In genomic region chr11:11758883-11759282, GRCm38 (mm10) we compare ENCODE assay signal across 19 mouse cellular contexts.
"Had no signal": no experiment of that assay in that cellular context is flagged by ENCODE, and none has a peak within 500 bp of the region (broad histone marks: within the 10 kb centered on the region; RNA-seq: fewer than 3 reads in every experiment).

No protein-coding gene starts in this region.

- H3K27me3 ChIP-seq: limb, embryonic 13.5 days; liver, embryonic 13.5 days; midbrain, embryonic 12.5 days; neural tube, embryonic 12.5 days; neural tube, embryonic 15.5 days; stomach, embryonic 15.5 days had no signal

- H3K27ac ChIP-seq: limb, embryonic 10.5 days; limb, embryonic 13.5 days; liver, embryonic 13.5 days; midbrain, embryonic 12.5 days; neural tube, embryonic 12.5 days; neural tube, embryonic 15.5 days; stomach, embryonic 15.5 days had no signal

- H3K9ac ChIP-seq: limb, embryonic 13.5 days; liver, embryonic 13.5 days; midbrain, embryonic 12.5 days; neural tube, embryonic 12.5 days; neural tube, embryonic 15.5 days; stomach, embryonic 15.5 days had no signal

- H3K9me3 ChIP-seq: limb, embryonic 10.5 days; limb, embryonic 13.5 days; liver, embryonic 13.5 days; midbrain, embryonic 12.5 days; neural tube, embryonic 12.5 days; neural tube, embryonic 15.5 days; stomach, embryonic 15.5 days had no signal

- H3K36me3 ChIP-seq: limb, embryonic 10.5 days; limb, embryonic 13.5 days; midbrain, embryonic 12.5 days; neural tube, embryonic 12.5 days; neural tube, embryonic 15.5 days; stomach, embryonic 15.5 days had no signal

- ATAC-seq: inflammation-experienced regulatory T-cells, adult 6 months; intestine, embryonic 16.5 days had no signal

- H3K4me3 ChIP-seq: limb, embryonic 10.5 days; limb, embryonic 13.5 days; liver, embryonic 13.5 days; midbrain, embryonic 12.5 days; neural tube, embryonic 12.5 days; neural tube, embryonic 15.5 days; stomach, embryonic 15.5 days had no signal

- DNase-seq: kidney, adult 18-20 months; kidney, adult 9 months; kidney, postnatal 14 days; kidney, postnatal 4 days; layer of hippocampus, adult 9-11 months; liver; liver, embryonic 13.5 days; lung, adult 2 months; lung, postnatal 14 days; lung, postnatal 4 days; thymus, postnatal 25 days had no signal

- H3K4me2 ChIP-seq: limb, embryonic 13.5 days; liver, embryonic 13.5 days; midbrain, embryonic 12.5 days; neural tube, embryonic 12.5 days; neural tube, embryonic 15.5 days; stomach, embryonic 15.5 days had no signal

- H3K4me1 ChIP-seq: limb, embryonic 10.5 days; limb, embryonic 13.5 days; liver, embryonic 13.5 days; midbrain, embryonic 12.5 days; neural tube, embryonic 12.5 days; neural tube, embryonic 15.5 days; stomach, embryonic 15.5 days had no signal
